Mouse (Mus musculus): Measurements from ENCODE around the gene Tbc1d30. TPM values are rescaled to one million over a fixed set of nuclear protein-coding genes. Genes with fewer than 3 reads are reported as not detected.

Gene Tbc1d30
- polyA plus RNA-seq, 1 experiment from 2014 or later = 5.3 TPM

DNA sequence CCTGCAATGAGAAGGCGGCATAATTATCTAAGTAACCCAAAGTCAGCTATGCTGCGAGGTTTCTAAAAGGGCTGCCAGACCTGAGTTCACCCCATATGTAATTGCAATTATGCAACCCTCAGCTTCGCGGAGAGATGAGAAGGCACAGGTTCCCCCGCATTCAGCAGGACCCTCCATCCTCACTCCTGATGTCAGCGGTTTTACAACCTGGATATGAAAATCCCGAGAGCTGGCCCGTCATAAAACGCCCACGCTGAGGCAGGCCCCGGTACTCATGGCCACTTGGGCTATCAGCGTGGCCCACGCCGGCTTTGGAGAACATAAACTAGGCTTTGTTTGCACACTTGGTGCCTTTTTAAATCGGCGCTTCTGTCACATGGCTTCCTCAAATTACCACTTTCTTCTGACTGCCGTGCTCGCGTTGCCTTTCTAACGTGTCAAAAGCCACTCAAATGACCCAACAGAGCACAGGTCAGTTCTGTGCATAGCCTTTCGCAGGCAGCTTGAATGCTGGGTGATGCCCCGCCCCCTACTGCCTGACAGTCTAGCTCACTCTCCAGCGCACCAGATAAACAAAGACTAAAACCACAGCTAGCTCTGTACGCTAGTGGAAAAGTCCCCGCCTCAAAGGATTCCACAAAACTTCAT lies 53.9 kb downstream of the Tbc1d30 start:
- no peaks in the 10 kb centered on the region for H3K36me3 ChIP-seq (ENCODE audit: control insufficient read depth, insufficient read depth, low read length)
- peak overlapping the region; percentile 40 for H3K4me2 ChIP-seq (ENCODE audit: low read depth)
- DNase-seq (ENCODE audit: low spot score) (peak; percentile 51), ATAC-seq (ENCODE audit: insufficient read depth, low FRiP score, low TSS enrichment) (0 out of 2 replicates have a peak, but pooled peaks have one; percentile 48)
- 27% methylated on average over 25 of the region's 25 CpGs for WGBS
- H3K9ac ChIP-seq (ENCODE audit: low read length) = peak overlapping the region; percentile 22
- H3K27ac ChIP-seq (ENCODE audit: low read depth, low read length) = no peak overlapping the region
- no peaks in the 10 kb centered on the region for H3K9me3 ChIP-seq (ENCODE audit: control insufficient read depth, low read length)
- peaks cover 3% of the 10 kb centered on the region; the same call in 1 of the 2 replicates for H3K4me1 ChIP-seq (ENCODE audit: control insufficient read depth, insufficient read depth, low read length)
- no peaks in the 10 kb centered on the region for H3K27me3 ChIP-seq (ENCODE audit: control insufficient read depth, insufficient read depth, low read length)
- H3K4me3 ChIP-seq (ENCODE audit: low read depth, low read length) = peak overlapping the region; percentile 15; the same call in 1 of the 2 replicates

- Histone ChIP-seq H3K27ac (ENCODE audit: low read depth, low read length) (no peak overlapping the region), H3K4me2 (ENCODE audit: low read depth) (no peak overlapping the region), H3K4me3 (ENCODE audit: low read depth, low read length) (no peak overlapping the region), H3K4me1 (ENCODE audit: control insufficient read depth, insufficient read depth, low read length) (peaks cover 3% of the 10 kb centered on the region; the same call in 1 of the 2 replicates), H3K36me3 (ENCODE audit: control insufficient read depth, insufficient read depth, low read length) (no peaks in the 10 kb centered on the region), H3K9ac (ENCODE audit: low read length) (no peak overlapping the region), H3K27me3 (ENCODE audit: control insufficient read depth, insufficient read depth, low read length) (no peaks in the 10 kb centered on the region), H3K9me3 (ENCODE audit: control insufficient read depth, low read length) (no peaks in the 10 kb centered on the region)
- ATAC-seq (ENCODE audit: insufficient read depth, low FRiP score, low TSS enrichment) (no peak), DNase-seq (ENCODE audit: low spot score) (no peak)
- 78% methylated on average over 16 of the region's 16 CpGs for WGBS
Observed at GRCm38 (mm10) chr10:121294471-121294870, 56.6 kb downstream of the Tbc1d30 start.

- no peak overlapping the region for H3K4me3 ChIP-seq (ENCODE audit: low read depth, low read length)
- H3K36me3 ChIP-seq (ENCODE audit: control insufficient read depth, insufficient read depth, low read length) = no peaks in the 10 kb centered on the region
- H3K9me3 ChIP-seq (ENCODE audit: control insufficient read depth, low read length) = no peaks in the 10 kb centered on the region
- no peak overlapping the region for H3K27ac ChIP-seq (ENCODE audit: low read depth, low read length)
- H3K4me1 ChIP-seq (ENCODE audit: control insufficient read depth, insufficient read depth, low read length) = peaks cover 3% of the 10 kb centered on the region; the same call in 1 of the 2 replicates
- H3K4me2 ChIP-seq (ENCODE audit: low read depth) = no peak overlapping the region
- no peak overlapping the region for H3K9ac ChIP-seq (ENCODE audit: low read length)
- no peaks in the 10 kb centered on the region for H3K27me3 ChIP-seq (ENCODE audit: control insufficient read depth, insufficient read depth, low read length)
- DNase-seq (ENCODE audit: low spot score) (no peak), ATAC-seq (ENCODE audit: insufficient read depth, low FRiP score, low TSS enrichment) (no peak)
- 67% methylated on average over 8 of the region's 8 CpGs for WGBS
Observed at GRCm38 (mm10) chr10:121293829-121294228, 57.2 kb downstream of the Tbc1d30 start.

GRCm38 (mm10) chr10:121291272-121291917 lies 59.7 kb downstream of the Tbc1d30 start:
- H3K9ac ChIP-seq (ENCODE audit: low read length) = no peak overlapping the region
- DNase-seq (ENCODE audit: low spot score) = no peak
- H3K4me3 ChIP-seq (ENCODE audit: low read depth, low read length) = no peak overlapping the region
- H3K36me3 ChIP-seq (ENCODE audit: control insufficient read depth, insufficient read depth, low read length) = no peaks in the 10 kb centered on the region
- H3K4me2 ChIP-seq (ENCODE audit: low read depth) = no peak overlapping the region
- no peak overlapping the region for H3K27ac ChIP-seq (ENCODE audit: low read depth, low read length)
- peak; percentile 35; the same call in 1 of the 2 replicates for ATAC-seq (ENCODE audit: insufficient read depth, low FRiP score, low TSS enrichment)
- H3K4me1 ChIP-seq (ENCODE audit: control insufficient read depth, insufficient read depth, low read length) = no peaks in the 10 kb centered on the region
- H3K9me3 ChIP-seq (ENCODE audit: control insufficient read depth, low read length) = no peaks in the 10 kb centered on the region
- H3K27me3 ChIP-seq (ENCODE audit: control insufficient read depth, insufficient read depth, low read length) = no peaks in the 10 kb centered on the region
- 85% methylated on average over 10 of the region's 10 CpGs for WGBS

DNA sequence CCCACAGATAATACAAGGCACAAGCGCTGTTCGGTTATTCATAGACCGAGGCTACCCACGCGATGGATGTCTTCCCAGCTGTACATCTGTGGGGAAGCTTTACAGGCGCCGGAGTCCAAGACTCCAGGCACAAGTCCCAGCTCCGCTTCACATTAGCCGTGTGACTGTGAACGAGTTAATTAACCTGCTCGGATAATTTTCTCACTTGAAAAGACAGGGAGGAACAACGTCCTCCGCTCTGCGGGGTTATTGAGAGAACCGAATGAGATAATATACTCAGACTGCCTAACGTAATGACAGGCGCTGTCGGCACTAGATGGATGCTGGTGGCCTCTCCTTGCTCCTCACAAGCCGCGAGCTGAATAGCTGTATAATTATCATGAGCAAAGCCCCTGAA lies 60.4 kb downstream of the Tbc1d30 start:
- Histone ChIP-seq H3K9ac (ENCODE audit: low read length) (no peak overlapping the region), H3K4me2 (ENCODE audit: low read depth) (no peak overlapping the region), H3K9me3 (ENCODE audit: control insufficient read depth, low read length) (no peaks in the 10 kb centered on the region), H3K36me3 (ENCODE audit: control insufficient read depth, insufficient read depth, low read length) (no peaks in the 10 kb centered on the region), H3K4me3 (ENCODE audit: low read depth, low read length) (no peak overlapping the region), H3K4me1 (ENCODE audit: control insufficient read depth, insufficient read depth, low read length) (no peaks in the 10 kb centered on the region), H3K27ac (ENCODE audit: low read depth, low read length) (no peak overlapping the region), H3K27me3 (ENCODE audit: control insufficient read depth, insufficient read depth, low read length) (no peaks in the 10 kb centered on the region)
- no peak for DNase-seq (ENCODE audit: low spot score)
- ATAC-seq (ENCODE audit: insufficient read depth, low FRiP score, low TSS enrichment) = 0 out of 2 replicates have a peak, but pooled peaks have one; percentile 23
- 58% methylated on average over 20 of the region's 20 CpGs for WGBS

- WGBS = 56% methylated on average over 4 of the region's 4 CpGs
- Histone ChIP-seq H3K9ac (ENCODE audit: low read length) (no peak overlapping the region), H3K4me1 (ENCODE audit: control insufficient read depth, insufficient read depth, low read length) (no peaks in the 10 kb centered on the region), H3K4me3 (ENCODE audit: low read depth, low read length) (no peak overlapping the region), H3K27ac (ENCODE audit: low read depth, low read length) (no peak overlapping the region), H3K4me2 (ENCODE audit: low read depth) (no peak overlapping the region), H3K9me3 (ENCODE audit: control insufficient read depth, low read length) (no peaks in the 10 kb centered on the region), H3K36me3 (ENCODE audit: control insufficient read depth, insufficient read depth, low read length) (no peaks in the 10 kb centered on the region), H3K27me3 (ENCODE audit: control insufficient read depth, insufficient read depth, low read length) (no peaks in the 10 kb centered on the region)
- DNase-seq (ENCODE audit: low spot score) = no peak
- no peak for ATAC-seq (ENCODE audit: insufficient read depth, low FRiP score, low TSS enrichment)
Observed at GRCm38 (mm10) chr10:121289970-121290681, 61.0 kb downstream of the Tbc1d30 start.

DNA sequence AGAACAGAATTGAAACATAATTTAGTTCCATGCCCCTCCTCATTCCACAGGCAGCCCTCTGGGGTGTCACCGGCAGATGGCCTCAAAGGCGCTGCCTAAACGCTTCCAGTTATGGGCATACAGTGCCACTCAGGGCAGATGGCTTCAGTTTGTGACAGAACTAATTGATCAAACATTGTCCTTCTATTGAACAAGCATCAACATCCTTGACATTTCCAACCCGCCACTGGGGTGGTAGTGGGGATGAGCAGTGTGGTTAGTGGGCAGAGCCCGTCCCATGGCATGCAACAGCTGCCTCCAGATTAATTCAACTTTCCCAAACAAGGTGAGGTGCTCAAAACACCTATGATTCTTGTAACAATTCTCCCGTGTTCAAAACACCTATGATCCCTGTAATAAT lies 68.2 kb downstream of the Tbc1d30 start:
- no peaks in the 10 kb centered on the region for H3K9me3 ChIP-seq (ENCODE audit: control insufficient read depth, low read length)
- no peak overlapping the region for H3K9ac ChIP-seq (ENCODE audit: low read length)
- no peak overlapping the region for H3K27ac ChIP-seq (ENCODE audit: low read depth, low read length)
- no peaks in the 10 kb centered on the region for H3K27me3 ChIP-seq (ENCODE audit: control insufficient read depth, insufficient read depth, low read length)
- 82% methylated on average over 6 of the region's 6 CpGs for WGBS
- H3K4me1 ChIP-seq (ENCODE audit: control insufficient read depth, insufficient read depth, low read length) = no peaks in the 10 kb centered on the region
- H3K4me3 ChIP-seq (ENCODE audit: low read depth, low read length) = no peak overlapping the region
- no peak for ATAC-seq (ENCODE audit: insufficient read depth, low FRiP score, low TSS enrichment)
- no peak for DNase-seq (ENCODE audit: low spot score)
- H3K36me3 ChIP-seq (ENCODE audit: control insufficient read depth, insufficient read depth, low read length) = no peaks in the 10 kb centered on the region
- no peak overlapping the region for H3K4me2 ChIP-seq (ENCODE audit: low read depth)

GRCm38 (mm10) chr10:121282436-121282835 lies 68.6 kb downstream of the Tbc1d30 start:
- ATAC-seq (ENCODE audit: insufficient read depth, low FRiP score, low TSS enrichment) = no peak
- Histone ChIP-seq H3K4me1 (ENCODE audit: control insufficient read depth, insufficient read depth, low read length) (no peaks in the 10 kb centered on the region), H3K27me3 (ENCODE audit: control insufficient read depth, insufficient read depth, low read length) (no peaks in the 10 kb centered on the region), H3K9ac (ENCODE audit: low read length) (no peak overlapping the region), H3K36me3 (ENCODE audit: control insufficient read depth, insufficient read depth, low read length) (no peaks in the 10 kb centered on the region), H3K9me3 (ENCODE audit: control insufficient read depth, low read length) (no peaks in the 10 kb centered on the region), H3K27ac (ENCODE audit: low read depth, low read length) (no peak overlapping the region), H3K4me3 (ENCODE audit: low read depth, low read length) (no peak overlapping the region), H3K4me2 (ENCODE audit: low read depth) (no peak overlapping the region)
- DNase-seq (ENCODE audit: low spot score) = no peak
- WGBS = 70% methylated on average over 11 of the region's 11 CpGs
